Mouse (Mus musculus) large intestine, adult 2 months (tissue): ENCODE data around the gene Tm7sf3. TPM values are rescaled to one million over a fixed set of nuclear protein-coding genes. Genes with fewer than 3 reads are reported as not detected.

Source experiments
- DNase-seq: peaks from one replicate; pipeline ENCODE4 v3.0.0-alpha.2; 2012; ENCODE audit warnings: low read depth, low spot score
- WGBS: fragments of 180-500 bp; shearing (Covaris S2); methylation state at CpG from one replicate; pipeline ENCODE4 v1.1.7; 2018; 5-methylcytosine and 5-hydroxymethylcytosine counted together
- polyA plus RNA-seq: library from polyadenylated mRNA; depleted of rRNA; stranded (reverse); fragments of >200 nt; gene quantifications from 2 replicates; pipeline ENCODE4 v1.2.3, GENCODE M21; 2012; rRNA removed

The Tm7sf3 gene
- 20.1 and 20.6 TPM in 2 replicates for polyA plus RNA-seq

GRCm38 (mm10) chr6:146642276-146643183, at the start of gene Tm7sf3, which contains the start of gene Med21:
TSS of gene Tm7sf3 (minus strand) at chr6:146642824.
TSS of gene Med21 (plus strand) at chr6:146642547.
- WGBS = under 1% methylated on average over 60 of the region's 60 CpGs

GRCm38 (mm10) chr6:146688861-146689260, 46.2 kb upstream of the Tm7sf3 start:
- 89% methylated on average over 5 of the region's 5 CpGs for WGBS
- no peak for DNase-seq

More at GRCm38 (mm10) chr6:146642276-146643183, at the start of gene Tm7sf3, which contains the start of gene Med21:
- DNase-seq = peak; percentile 94

GRCm38 (mm10) chr6:146688010-146688409, 45.4 kb upstream of the Tm7sf3 start:
- 89% methylated on average over 7 of the region's 7 CpGs for WGBS

GRCm38 (mm10) chr6:146686463-146687196, 44.0 kb upstream of the Tm7sf3 start:
- no peak for DNase-seq
- 64% methylated on average over 5 of the region's 5 CpGs for whole genome bisulfite sequencing

More at GRCm38 (mm10) chr6:146688010-146688409, 45.4 kb upstream of the Tm7sf3 start:
- no peak for DNase-seq

- WGBS = 49% methylated on average over 17 of the region's 17 CpGs
Observed at GRCm38 (mm10) chr6:146685781-146686308, 43.2 kb upstream of the Tm7sf3 start.

GRCm38 (mm10) chr6:146683881-146684280, 41.3 kb upstream of the Tm7sf3 start:
- WGBS = 84% methylated on average over 4 of the region's 4 CpGs
- no peak for DNase-seq

More at GRCm38 (mm10) chr6:146685781-146686308, 43.2 kb upstream of the Tm7sf3 start:
- DNase-seq = no peak

GRCm38 (mm10) chr6:146678136-146679070, 35.8 kb upstream of the Tm7sf3 start:
- no peak for DNase-seq
- WGBS = 64% methylated on average over 10 of the region's 10 CpGs

GRCm38 (mm10) chr6:146676904-146677303, 34.3 kb upstream of the Tm7sf3 start:
- DNase-seq = no peak
- 79% methylated on average over 10 of the region's 10 CpGs for WGBS

GRCm38 (mm10) chr6:146674881-146675536, 32.4 kb upstream of the Tm7sf3 start:
- DNase-seq = no peak
- WGBS = 52% methylated on average over 4 of the region's 4 CpGs

GRCm38 (mm10) chr6:146674420-146674819, 31.8 kb upstream of the Tm7sf3 start:
- 72% methylated on average over 8 of the region's 8 CpGs for WGBS
- no peak for DNase-seq

- WGBS = 74% methylated on average over 4 of the region's 4 CpGs
- no peak for DNase-seq
Observed at GRCm38 (mm10) chr6:146673696-146674095, 31.1 kb upstream of the Tm7sf3 start.

- 75% methylated on average over 5 of the region's 5 CpGs for WGBS
- DNase-seq = no peak
Observed at GRCm38 (mm10) chr6:146672106-146672505, 29.5 kb upstream of the Tm7sf3 start.

GRCm38 (mm10) chr6:146670956-146671855, 28.6 kb upstream of the Tm7sf3 start:
- 82% methylated on average over 15 of the region's 15 CpGs for WGBS
- DNase-seq = no peak

- no peak for DNase-seq
Observed at GRCm38 (mm10) chr6:146668606-146669005, 26.0 kb upstream of the Tm7sf3 start.

- 77% methylated on average over 6 of the region's 6 CpGs for WGBS
- DNase-seq = no peak
Observed at GRCm38 (mm10) chr6:146666811-146667210, 24.2 kb upstream of the Tm7sf3 start.

GRCm38 (mm10) chr6:146665408-146665807, 22.8 kb upstream of the Tm7sf3 start:
- no peak for DNase-seq
- 50% methylated on average over 2 of the region's 2 CpGs for WGBS

GRCm38 (mm10) chr6:146664917-146665316, 22.3 kb upstream of the Tm7sf3 start:
- DNase-seq = no peak
- 39% methylated on average over 5 of the region's 5 CpGs for WGBS

- no peak for DNase-seq
- WGBS = 48% methylated on average over 5 of the region's 5 CpGs
Observed at GRCm38 (mm10) chr6:146664116-146664515, 21.5 kb upstream of the Tm7sf3 start.
